Mouse (Mus musculus) embryonic facial prominence, embryonic 12.5 days (tissue): ENCODE data around the gene Maml1. TPM values are rescaled to one million over a fixed set of nuclear protein-coding genes. Genes with fewer than 3 reads are reported as not detected.

Experiments used
- ATAC-seq: fragments of 200-750 bp; cut with Nextera tagmentation; 2 replicates; pipeline ENCODE4 v1.8.0; 2017; ENCODE audit not compliant: insufficient number of reproducible peaks, insufficient read depth, low FRiP score, low TSS enrichment
- H3K27ac ChIP-seq: fragments of 300-500 bp; sonication (generic); 2 replicates; pipeline ENCODE4 v1.5.1; 2016; ENCODE audit warnings: mild to moderate bottlenecking
- H3K27me3 ChIP-seq: fragments of 300-500 bp; sonication (generic); 2 replicates; pipeline ENCODE4 v1.6.1; 2016; ENCODE audit warnings: mild to moderate bottlenecking, moderate library complexity
- H3K36me3 ChIP-seq: fragments of 300-500 bp; sonication (generic); 2 replicates; pipeline ENCODE4 v1.6.1; 2016; ENCODE audit warnings: mild to moderate bottlenecking
- H3K4me1 ChIP-seq: fragments of 300-500 bp; sonication (generic); 2 replicates; pipeline ENCODE4 v1.6.1; 2016
- H3K4me2 ChIP-seq: fragments of 300-500 bp; sonication (generic); replicated peaks from 2 replicates; pipeline ENCODE4 v1.6.1; 2016; ENCODE audit warnings: mild to moderate bottlenecking, moderate library complexity
- H3K4me3 ChIP-seq: fragments of 300-500 bp; sonication (generic); 2 replicates; pipeline ENCODE4 v1.5.1; 2016; ENCODE audit warnings: mild to moderate bottlenecking
- H3K9ac ChIP-seq: fragments of 300-500 bp; sonication (generic); 2 replicates; pipeline ENCODE4 v1.6.1; 2016; ENCODE audit warnings: mild to moderate bottlenecking, moderate library complexity
- H3K9me3 ChIP-seq: fragments of 300-500 bp; sonication (generic); 2 replicates; pipeline ENCODE4 v1.6.1; 2016; ENCODE audit warnings: mild to moderate bottlenecking, moderate library complexity
- WGBS: fragments of 180-500 bp; shearing (Covaris S2); methylation state at CpG from one replicate; pipeline ENCODE4 v1.1.7; 2016; 5-methylcytosine and 5-hydroxymethylcytosine counted together
- polyA plus RNA-seq: library from polyadenylated mRNA; unstranded; fragments of >200 nt; fragmentation: Nextera tagmentation; extraction: Ambion mirVana; gene quantifications from 2 replicates; pipeline ENCODE4 v1.2.1, GENCODE M21; 2016

The Maml1 gene
- polyA plus RNA-seq, 1 experiment from 2014 or later = 9.2 TPM

GRCm38 (mm10) chr11:50225611-50226378, 66.3 kb downstream of the Maml1 start:
- H3K9me3 ChIP-seq = no peaks in the 10 kb centered on the region
- peak overlapping the region; percentile 94 for H3K4me3 ChIP-seq
- no peaks in the 10 kb centered on the region for H3K36me3 ChIP-seq
- peaks cover 34% of the 10 kb centered on the region for H3K4me1 ChIP-seq
- ATAC-seq = 0 out of 2 replicates have a peak, but pooled peaks have one; percentile 2
- H3K9ac ChIP-seq = peak overlapping the region; percentile 97
- H3K4me2 ChIP-seq = peak overlapping the region; percentile 91
- H3K27me3 ChIP-seq = peaks cover 6% of the 10 kb centered on the region; the same call in 1 of the 2 replicates
- peak overlapping the region; percentile 84 for H3K27ac ChIP-seq
- 4% methylated on average over 34 of the region's 34 CpGs for WGBS

- Histone ChIP-seq H3K9ac (peak overlapping the region; percentile 97), H3K36me3 (no peaks in the 10 kb centered on the region), H3K4me2 (peak overlapping the region; percentile 91), H3K27me3 (no peaks in the 10 kb centered on the region), H3K27ac (peak overlapping the region; percentile 84), H3K9me3 (no peaks in the 10 kb centered on the region), H3K4me3 (peak overlapping the region; percentile 94), H3K4me1 (peaks cover 31% of the 10 kb centered on the region)
- ATAC-seq = peak; percentile 77
- WGBS = under 1% methylated on average over 70 of the region's 70 CpGs
Measured at GRCm38 (mm10) chr11:50224671-50225530, 67.2 kb downstream of the Maml1 start.

GRCm38 (mm10) chr11:50223783-50224662, 68.1 kb downstream of the Maml1 start:
- Histone ChIP-seq H3K4me3 (peak overlapping the region; percentile 94), H3K27me3 (no peaks in the 10 kb centered on the region), H3K9me3 (no peaks in the 10 kb centered on the region), H3K36me3 (no peaks in the 10 kb centered on the region), H3K27ac (peak overlapping the region; percentile 84), H3K9ac (peak overlapping the region; percentile 97), H3K4me2 (peak overlapping the region; percentile 91), H3K4me1 (peaks cover 30% of the 10 kb centered on the region)
- 9% methylated on average over 17 of the region's 17 CpGs for WGBS
- no peak for ATAC-seq

GRCm38 (mm10) chr11:50222559-50223276, 69.4 kb downstream of the Maml1 start:
- H3K4me3 ChIP-seq = no peak overlapping the region
- no peak overlapping the region for H3K9ac ChIP-seq
- no peak for ATAC-seq
- no peak overlapping the region for H3K27ac ChIP-seq
- no peaks in the 10 kb centered on the region for H3K27me3 ChIP-seq
- H3K9me3 ChIP-seq = no peaks in the 10 kb centered on the region
- H3K4me1 ChIP-seq = peaks cover 22% of the 10 kb centered on the region; the same call in 1 of the 2 replicates
- 53% methylated on average over 7 of the region's 7 CpGs for WGBS
- H3K4me2 ChIP-seq = no peak overlapping the region
- no peaks in the 10 kb centered on the region for H3K36me3 ChIP-seq

GRCm38 (mm10) chr11:50219833-50220232, 72.3 kb downstream of the Maml1 start:
- no peaks in the 10 kb centered on the region for H3K36me3 ChIP-seq
- H3K4me1 ChIP-seq = peaks cover 24% of the 10 kb centered on the region
- no peak for ATAC-seq
- no peak overlapping the region for H3K27ac ChIP-seq
- H3K9ac ChIP-seq = no peak overlapping the region
- no peak overlapping the region for H3K4me3 ChIP-seq
- H3K27me3 ChIP-seq = no peaks in the 10 kb centered on the region
- 52% methylated on average over 2 of the region's 2 CpGs for WGBS
- H3K4me2 ChIP-seq = no peak overlapping the region
- H3K9me3 ChIP-seq = no peaks in the 10 kb centered on the region

GRCm38 (mm10) chr11:50217811-50218210, 74.3 kb downstream of the Maml1 start:
- Histone ChIP-seq H3K27me3 (no peaks in the 10 kb centered on the region), H3K4me1 (peaks cover 17% of the 10 kb centered on the region), H3K36me3 (no peaks in the 10 kb centered on the region), H3K9me3 (no peaks in the 10 kb centered on the region), H3K4me3 (no peak overlapping the region), H3K9ac (no peak overlapping the region), H3K4me2 (no peak overlapping the region), H3K27ac (no peak overlapping the region)
- WGBS = 40% methylated on average over 4 of the region's 4 CpGs
- no peak for ATAC-seq

- Histone ChIP-seq H3K9me3 (no peaks in the 10 kb centered on the region), H3K27me3 (no peaks in the 10 kb centered on the region), H3K4me3 (no peak overlapping the region), H3K27ac (no peak overlapping the region), H3K36me3 (no peaks in the 10 kb centered on the region), H3K9ac (no peak overlapping the region), H3K4me1 (peaks cover 17% of the 10 kb centered on the region), H3K4me2 (no peak overlapping the region)
- no peak for ATAC-seq
- 81% methylated on average over 4 of the region's 4 CpGs for WGBS
Measured at GRCm38 (mm10) chr11:50216724-50217366, 75.3 kb downstream of the Maml1 start.

- H3K9me3 ChIP-seq = no peaks in the 10 kb centered on the region
- peak overlapping the region; percentile 14; the same call in 1 of the 2 replicates for H3K4me2 ChIP-seq
- no peak overlapping the region for H3K4me3 ChIP-seq
- H3K4me1 ChIP-seq = peaks cover 20% of the 10 kb centered on the region
- H3K27ac ChIP-seq = no peak overlapping the region
- no peak overlapping the region for H3K9ac ChIP-seq
- no peaks in the 10 kb centered on the region for H3K27me3 ChIP-seq
- 18% methylated on average over 9 of the region's 9 CpGs for WGBS
- no peak for ATAC-seq
- H3K36me3 ChIP-seq = no peaks in the 10 kb centered on the region
Measured at GRCm38 (mm10) chr11:50215633-50216032, 76.5 kb downstream of the Maml1 start.

- H3K9me3 ChIP-seq = no peaks in the 10 kb centered on the region
- no peaks in the 10 kb centered on the region for H3K36me3 ChIP-seq
- no peak overlapping the region for H3K4me2 ChIP-seq
- no peak overlapping the region for H3K4me3 ChIP-seq
- 89% methylated on average over 6 of the region's 6 CpGs for WGBS
- H3K27ac ChIP-seq = no peak overlapping the region
- H3K27me3 ChIP-seq = no peaks in the 10 kb centered on the region
- no peak overlapping the region for H3K9ac ChIP-seq
- ATAC-seq = no peak
- H3K4me1 ChIP-seq = peaks cover 20% of the 10 kb centered on the region
Measured at GRCm38 (mm10) chr11:50214631-50215030, 77.5 kb downstream of the Maml1 start.

- Histone ChIP-seq H3K4me1 (peaks cover 30% of the 10 kb centered on the region), H3K9me3 (no peaks in the 10 kb centered on the region), H3K9ac (no peak overlapping the region), H3K27me3 (no peaks in the 10 kb centered on the region), H3K4me3 (no peak overlapping the region), H3K36me3 (0 out of 2 replicates have a peak, but pooled peaks cover under 1% of the 10 kb centered on the region), H3K27ac (no peak overlapping the region), H3K4me2 (no peak overlapping the region)
- no peak for ATAC-seq
- 62% methylated on average over 11 of the region's 11 CpGs for WGBS
Measured at GRCm38 (mm10) chr11:50212848-50213758, 79.0 kb downstream of the Maml1 start.
